Mouse (Mus musculus): Measurements from ENCODE around the gene Ncbp1. TPM values are rescaled to one million over a fixed set of nuclear protein-coding genes. Genes with fewer than 3 reads are reported as not detected.
A peak's percentile ranks its signal among the peaks of the same experiment; 100 is the strongest.

Ncbp1 gene
- 57.9 and 64.5 TPM in 2 replicates for polyA plus RNA-seq (2015; fragmentation: Nextera tagmentation; extraction: Ambion mirVana)

DNA sequence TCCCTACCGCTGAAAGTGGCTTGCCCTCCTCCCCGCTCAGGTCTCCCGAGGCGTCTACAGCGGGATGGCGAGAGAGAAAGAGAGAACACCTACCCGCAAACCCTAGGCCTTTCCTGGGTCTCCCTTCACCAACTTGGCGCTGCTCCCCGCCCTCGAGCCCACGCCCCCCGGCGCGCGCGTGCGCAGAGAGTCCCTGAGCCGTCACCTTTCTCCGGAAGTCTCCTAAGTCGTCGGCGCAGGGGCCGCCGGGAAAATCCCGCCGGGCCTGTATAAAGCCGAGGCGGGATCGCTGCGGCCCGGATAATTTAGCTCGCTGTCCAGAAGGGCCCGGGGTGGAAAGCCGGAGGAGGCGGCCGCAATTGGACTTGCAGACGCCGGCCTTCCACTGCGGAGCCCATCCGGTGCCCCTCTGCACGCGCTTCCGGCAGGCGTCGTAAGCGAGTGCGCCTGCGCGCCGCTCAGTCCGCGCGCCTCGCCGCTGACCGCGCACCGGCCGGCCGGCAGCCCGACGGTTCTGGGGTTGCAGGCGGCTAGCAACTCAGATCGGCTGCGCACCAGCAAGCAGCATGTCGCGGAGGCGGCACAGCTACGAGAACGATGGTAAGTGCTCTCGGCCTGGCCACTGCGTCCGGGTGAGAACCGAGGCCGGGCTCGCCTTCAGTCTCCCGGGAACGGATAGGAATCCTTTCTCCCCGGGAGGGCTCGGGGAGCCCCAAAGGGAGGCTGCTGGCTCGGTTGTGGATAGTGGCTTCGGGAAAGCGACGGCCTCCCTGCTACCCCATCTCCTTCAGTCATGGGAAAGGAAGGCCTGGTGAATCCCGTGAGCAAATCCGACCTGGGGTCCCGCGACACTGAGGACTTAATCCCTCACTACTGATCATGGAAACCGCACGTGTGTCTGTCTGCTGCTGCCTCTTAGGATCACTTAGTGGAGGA, at the start of gene Ncbp1, which contains the start of gene Tstd2:
Ncbp1 (plus strand) TSS at position 327 of the 936 bp plus-strand sequence.
Tstd2 (minus strand) TSS at position 408 of the 936 bp plus-strand sequence.
- peak; percentile 94 for ATAC-seq (ENCODE audit: low read depth)
- Histone ChIP-seq H3K4me3 (ENCODE audit: low read length) (peak within 1 kb of the TSS; percentile 94), H3K4me1 (replicated peaks; ENCODE audit: control insufficient read depth, insufficient read depth, low read length) (peaks cover 16% of the 10 kb centered on the region), H3K9me3 (ENCODE audit: control insufficient read depth, low read length) (no peaks in the 10 kb centered on the region), H3K36me3 (ENCODE audit: control insufficient read depth, insufficient read depth, low read length) (peaks cover 5% of the 10 kb centered on the region; the same call in 1 of the 2 replicates), H3K27me3 (ENCODE audit: control insufficient read depth, insufficient read depth, low read depth, low read length) (no peaks in the 10 kb centered on the region), H3K4me2 (ENCODE audit: low read depth, low read length) (peak within 1 kb of the TSS; percentile 89), H3K9ac (ENCODE audit: low read length) (peak within 1 kb of the TSS; percentile 92), H3K27ac (ENCODE audit: low read length) (peak within 1 kb of the TSS; percentile 99)
- under 1% methylated on average over 79 of the region's 90 CpGs for whole genome bisulfite sequencing

DNA sequence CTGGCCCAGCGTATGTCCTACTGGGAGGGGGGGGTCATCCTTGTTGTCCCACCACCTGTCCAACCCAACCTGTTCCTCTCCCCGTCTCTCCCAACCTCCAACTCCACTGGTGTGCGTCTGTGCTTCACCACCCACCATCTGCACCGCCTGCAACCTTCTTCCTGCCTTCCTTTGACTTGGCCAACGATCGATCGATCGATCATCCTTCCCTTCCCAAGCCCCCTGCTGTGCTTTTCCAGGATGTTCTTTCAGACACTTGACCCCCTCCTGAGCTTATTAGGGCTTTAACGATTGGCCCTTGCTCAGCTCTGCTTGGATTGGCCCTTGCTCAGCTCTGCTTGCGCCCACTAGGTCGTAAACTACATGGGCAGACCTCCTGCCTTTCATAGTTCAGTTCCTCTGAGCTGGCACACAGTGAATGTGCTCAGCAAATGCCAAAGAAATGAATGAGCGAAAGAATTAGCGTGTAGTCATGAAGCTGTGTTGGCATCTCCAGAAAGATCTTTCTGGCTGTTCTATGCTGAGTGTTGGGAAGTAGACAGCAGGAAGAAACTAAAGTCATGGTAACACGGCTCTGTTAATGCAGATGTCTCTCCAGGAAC, 48.8 kb upstream of the Ncbp1 start:
- no peak for ATAC-seq (ENCODE audit: low read depth)
- 91% methylated on average over 14 of the region's 14 CpGs for WGBS
- Histone ChIP-seq H3K9ac (ENCODE audit: low read length) (no peak overlapping the region), H3K4me2 (ENCODE audit: low read depth, low read length) (no peak overlapping the region), H3K4me1 (replicated peaks; ENCODE audit: control insufficient read depth, insufficient read depth, low read length) (no peaks in the 10 kb centered on the region), H3K4me3 (ENCODE audit: low read length) (no peak overlapping the region), H3K9me3 (ENCODE audit: control insufficient read depth, low read length) (no peaks in the 10 kb centered on the region), H3K27ac (ENCODE audit: low read length) (no peak overlapping the region), H3K36me3 (ENCODE audit: control insufficient read depth, insufficient read depth, low read length) (no peaks in the 10 kb centered on the region), H3K27me3 (ENCODE audit: control insufficient read depth, insufficient read depth, low read depth, low read length) (no peaks in the 10 kb centered on the region)

DNA sequence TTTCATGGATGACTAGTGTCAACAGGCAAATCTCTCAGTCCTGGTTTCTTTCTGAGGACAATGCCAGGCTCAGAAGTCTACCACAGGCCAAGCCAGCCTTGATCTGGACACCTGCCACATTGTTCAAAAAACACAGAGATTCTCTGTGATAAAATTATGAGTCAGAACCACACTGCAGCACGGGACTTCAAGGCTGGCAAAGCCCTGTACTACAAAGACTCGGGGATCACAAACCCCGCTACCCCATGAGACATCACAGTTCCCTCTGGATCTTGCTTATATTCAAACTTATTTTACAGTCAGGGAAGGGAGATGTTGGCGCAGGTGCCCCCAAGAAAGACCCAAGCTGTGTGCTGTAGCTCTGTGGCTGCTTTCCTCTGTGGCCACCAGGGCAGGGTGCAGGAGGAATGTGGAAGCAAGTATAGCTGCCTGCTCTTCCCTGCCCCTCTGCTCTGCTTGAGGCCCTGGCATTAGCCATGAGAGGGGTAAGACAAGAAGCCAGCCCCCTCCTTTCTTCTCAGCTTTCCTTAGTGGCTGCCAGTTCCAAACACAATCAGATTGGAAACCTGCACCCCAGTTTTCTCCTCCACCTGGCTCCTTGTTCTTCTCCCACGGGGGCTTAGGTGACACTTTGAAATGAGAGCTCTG, 45.9 kb upstream of the Ncbp1 start:
- H3K4me3 ChIP-seq (ENCODE audit: low read length): no peak overlapping the region

DNA sequence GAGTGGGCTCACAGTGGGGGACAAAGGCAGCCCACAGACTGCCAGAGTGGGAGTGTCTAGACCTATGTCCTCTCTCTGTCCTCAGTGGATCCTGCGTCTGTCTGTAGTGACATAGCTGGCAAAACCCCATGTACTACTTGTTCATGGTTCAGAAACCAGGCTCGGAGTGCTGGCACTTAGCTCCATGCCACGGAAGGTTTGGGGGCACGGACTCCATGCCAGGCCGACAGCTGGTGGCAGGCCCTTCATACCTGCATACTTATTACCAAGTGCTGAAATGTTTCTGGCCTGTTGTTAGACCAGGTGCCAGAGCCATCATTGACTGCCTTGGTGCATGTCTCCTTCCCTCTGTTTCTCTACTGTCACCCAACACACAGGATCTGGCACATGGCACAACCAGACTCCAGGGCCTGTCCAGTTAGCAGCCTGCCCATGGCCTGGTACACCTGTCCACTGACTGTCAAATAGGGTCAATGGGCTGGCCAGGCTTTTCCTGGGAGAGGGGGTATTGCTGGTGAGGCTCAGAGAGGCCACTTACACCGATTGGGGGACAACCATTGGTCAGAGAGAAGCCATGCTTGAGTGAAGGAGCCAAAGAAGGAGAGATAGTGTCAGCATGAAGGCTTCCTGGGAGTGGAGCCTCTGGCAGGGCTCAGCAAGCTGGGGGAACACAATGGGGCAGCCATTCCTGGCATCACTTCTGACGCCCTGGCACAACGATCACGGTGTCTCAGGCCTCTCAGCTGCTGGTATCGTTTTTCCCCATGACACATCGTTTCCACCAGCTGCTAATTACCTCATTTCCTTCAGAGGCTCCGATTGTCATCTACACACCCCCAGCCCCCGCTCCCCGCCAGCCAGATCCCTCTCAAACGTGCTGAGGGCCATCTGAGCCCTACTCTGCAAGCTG, 43.2 kb upstream of the Ncbp1 start:
- H3K9me3 ChIP-seq (ENCODE audit: control insufficient read depth, low read length): no peaks in the 10 kb centered on the region
- ATAC-seq (ENCODE audit: low read depth): no peak
- no peak overlapping the region for H3K4me2 ChIP-seq (ENCODE audit: low read depth, low read length)
- no peaks in the 10 kb centered on the region for H3K27me3 ChIP-seq (ENCODE audit: control insufficient read depth, insufficient read depth, low read depth, low read length)
- H3K4me1 ChIP-seq (replicated peaks; ENCODE audit: control insufficient read depth, insufficient read depth, low read length): no peaks in the 10 kb centered on the region
- H3K9ac ChIP-seq (ENCODE audit: low read length): no peak overlapping the region
- no peak overlapping the region for H3K4me3 ChIP-seq (ENCODE audit: low read length)
- H3K27ac ChIP-seq (ENCODE audit: low read length): no peak overlapping the region
- H3K36me3 ChIP-seq (ENCODE audit: control insufficient read depth, insufficient read depth, low read length): no peaks in the 10 kb centered on the region
- 62% methylated on average over 15 of the region's 15 CpGs for WGBS

More for the DNA sequence above, 45.9 kb upstream of the Ncbp1 start:
- no peak overlapping the region for H3K27ac ChIP-seq (ENCODE audit: low read length)
- no peaks in the 10 kb centered on the region for H3K27me3 ChIP-seq (ENCODE audit: control insufficient read depth, insufficient read depth, low read depth, low read length)
- no peaks in the 10 kb centered on the region for H3K36me3 ChIP-seq (ENCODE audit: control insufficient read depth, insufficient read depth, low read length)
- H3K4me1 ChIP-seq (replicated peaks; ENCODE audit: control insufficient read depth, insufficient read depth, low read length): no peaks in the 10 kb centered on the region
- 84% methylated on average over 5 of the region's 5 CpGs for WGBS
- no peak for ATAC-seq (ENCODE audit: low read depth)
- no peak overlapping the region for H3K9ac ChIP-seq (ENCODE audit: low read length)
- no peak overlapping the region for H3K4me2 ChIP-seq (ENCODE audit: low read depth, low read length)
- H3K9me3 ChIP-seq (ENCODE audit: control insufficient read depth, low read length): no peaks in the 10 kb centered on the region

DNA sequence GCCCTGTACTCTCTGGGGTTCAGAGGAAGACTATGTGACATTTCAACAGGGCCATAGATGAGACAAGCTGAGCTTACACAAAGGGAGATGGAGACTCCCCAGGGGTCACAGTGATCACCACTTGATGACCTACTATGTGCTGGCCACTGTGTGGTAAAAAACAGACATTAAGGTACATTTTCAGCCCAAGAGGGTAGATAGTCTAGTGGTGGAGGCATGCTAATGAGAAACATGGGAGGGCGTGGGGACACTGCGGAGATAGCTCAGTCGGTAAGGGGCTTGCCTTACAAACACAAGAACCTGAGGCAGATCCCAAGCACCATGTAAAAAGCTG, 42.6 kb upstream of the Ncbp1 start:
- Histone ChIP-seq H3K36me3 (ENCODE audit: control insufficient read depth, insufficient read depth, low read length) (no peaks in the 10 kb centered on the region), H3K4me1 (replicated peaks; ENCODE audit: control insufficient read depth, insufficient read depth, low read length) (no peaks in the 10 kb centered on the region; the same call in 1 of the 2 replicates), H3K4me3 (ENCODE audit: low read length) (no peak overlapping the region), H3K27me3 (ENCODE audit: control insufficient read depth, insufficient read depth, low read depth, low read length) (no peaks in the 10 kb centered on the region), H3K9me3 (ENCODE audit: control insufficient read depth, low read length) (no peaks in the 10 kb centered on the region), H3K9ac (ENCODE audit: low read length) (no peak overlapping the region), H3K27ac (ENCODE audit: low read length) (no peak overlapping the region), H3K4me2 (ENCODE audit: low read depth, low read length) (no peak overlapping the region)
- WGBS: 89% methylated on average over 3 of the region's 3 CpGs
- no peak for ATAC-seq (ENCODE audit: low read depth)

DNA sequence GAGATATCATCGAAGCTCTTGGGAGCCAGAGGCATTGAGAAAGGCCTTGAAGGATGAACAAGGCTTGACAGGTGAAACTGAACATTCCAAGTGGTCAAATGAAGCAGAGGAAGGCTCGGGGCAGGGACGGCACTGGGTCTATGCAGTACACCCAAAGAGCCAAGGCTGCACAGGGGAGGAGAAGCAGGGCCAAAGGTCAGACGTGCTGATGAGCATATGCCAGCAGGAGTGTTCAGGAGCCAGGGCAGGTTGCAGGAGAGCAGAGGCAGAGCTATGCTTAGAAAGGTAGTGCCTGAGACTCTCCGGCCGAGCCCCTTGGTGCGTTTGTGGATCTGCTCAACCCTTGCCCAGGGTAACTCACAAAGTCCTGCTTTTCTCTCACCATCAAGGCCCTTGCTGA, 41.9 kb upstream of the Ncbp1 start:
- no peak overlapping the region for H3K27ac ChIP-seq (ENCODE audit: low read length)
- H3K9ac ChIP-seq (ENCODE audit: low read length): no peak overlapping the region
- H3K9me3 ChIP-seq (ENCODE audit: control insufficient read depth, low read length): no peaks in the 10 kb centered on the region
- no peaks in the 10 kb centered on the region for H3K27me3 ChIP-seq (ENCODE audit: control insufficient read depth, insufficient read depth, low read depth, low read length)
- no peaks in the 10 kb centered on the region for H3K36me3 ChIP-seq (ENCODE audit: control insufficient read depth, insufficient read depth, low read length)
- no peak overlapping the region for H3K4me3 ChIP-seq (ENCODE audit: low read length)
- peaks cover 5% of the 10 kb centered on the region; the same call in 1 of the 2 replicates for H3K4me1 ChIP-seq (replicated peaks; ENCODE audit: control insufficient read depth, insufficient read depth, low read length)
- WGBS: 80% methylated on average over 7 of the region's 7 CpGs
- no peak for ATAC-seq (ENCODE audit: low read depth)
- no peak overlapping the region for H3K4me2 ChIP-seq (ENCODE audit: low read depth, low read length)

DNA sequence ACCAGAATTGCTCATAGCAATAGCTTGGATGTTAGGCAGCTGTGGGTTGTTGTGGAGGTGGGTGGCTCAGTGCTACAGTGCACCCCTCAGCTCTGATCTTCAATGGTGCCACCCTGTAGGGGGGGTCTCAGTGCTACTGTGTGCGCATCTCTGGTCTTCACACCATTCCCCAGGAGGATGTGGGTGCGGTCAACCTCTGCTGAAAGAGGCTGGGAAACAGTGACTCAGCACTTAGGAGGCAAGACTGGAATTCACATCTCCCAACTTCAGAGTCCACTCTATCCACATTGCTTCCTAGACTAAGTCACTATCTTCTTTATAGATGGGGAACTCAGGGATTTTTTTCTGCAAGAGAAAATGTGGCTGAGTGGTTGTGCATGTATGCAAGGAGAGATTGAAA, 40.8 kb upstream of the Ncbp1 start:
- H3K27me3 ChIP-seq (ENCODE audit: control insufficient read depth, insufficient read depth, low read depth, low read length): no peaks in the 10 kb centered on the region
- H3K9me3 ChIP-seq (ENCODE audit: control insufficient read depth, low read length): no peaks in the 10 kb centered on the region; the same call in 1 of the 2 replicates
- H3K36me3 ChIP-seq (ENCODE audit: control insufficient read depth, insufficient read depth, low read length): no peaks in the 10 kb centered on the region
- ATAC-seq (ENCODE audit: low read depth): no peak
- no peak overlapping the region for H3K27ac ChIP-seq (ENCODE audit: low read length)
- no peak overlapping the region for H3K9ac ChIP-seq (ENCODE audit: low read length)
- H3K4me3 ChIP-seq (ENCODE audit: low read length): no peak overlapping the region
- no peak overlapping the region for H3K4me2 ChIP-seq (ENCODE audit: low read depth, low read length)
- peaks cover 5% of the 10 kb centered on the region; the same call in 1 of the 2 replicates for H3K4me1 ChIP-seq (replicated peaks; ENCODE audit: control insufficient read depth, insufficient read depth, low read length)
- WGBS: 86% methylated on average over 2 of the region's 2 CpGs

DNA sequence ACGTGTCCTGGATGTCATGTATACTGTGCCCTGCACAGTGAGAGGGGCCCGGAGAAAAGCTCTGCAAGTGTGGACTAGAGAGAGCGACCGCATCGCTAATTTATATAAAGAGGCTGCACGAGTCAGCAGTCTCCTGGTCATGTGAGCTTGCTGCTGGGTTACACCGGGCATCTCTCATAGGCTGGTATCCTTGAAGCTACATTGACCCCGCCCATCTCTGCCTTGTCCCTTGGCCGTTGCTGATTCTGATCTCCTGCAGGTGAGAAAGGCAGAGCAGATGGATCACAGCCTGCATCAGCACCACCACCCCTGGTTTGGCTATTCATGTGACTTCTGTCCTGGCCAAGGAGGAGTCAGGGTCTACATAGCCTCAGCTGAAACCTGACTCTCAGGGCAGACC, 39.3 kb upstream of the Ncbp1 start:
- Histone ChIP-seq H3K4me3 (ENCODE audit: low read length) (no peak overlapping the region), H3K27me3 (ENCODE audit: control insufficient read depth, insufficient read depth, low read depth, low read length) (no peaks in the 10 kb centered on the region), H3K9ac (ENCODE audit: low read length) (no peak overlapping the region), H3K9me3 (ENCODE audit: control insufficient read depth, low read length) (no peaks in the 10 kb centered on the region; the same call in 1 of the 2 replicates), H3K4me1 (replicated peaks; ENCODE audit: control insufficient read depth, insufficient read depth, low read length) (peaks cover 5% of the 10 kb centered on the region; the same call in 1 of the 2 replicates), H3K36me3 (ENCODE audit: control insufficient read depth, insufficient read depth, low read length) (no peaks in the 10 kb centered on the region), H3K27ac (ENCODE audit: low read length) (no peak overlapping the region), H3K4me2 (ENCODE audit: low read depth, low read length) (no peak overlapping the region)
- ATAC-seq (ENCODE audit: low read depth): no peak
- WGBS: 71% methylated on average over 9 of the region's 9 CpGs
